Mouse (Mus musculus) kidney, adult 2 months (tissue): ENCODE measurements around the gene Mtrf1.

Experiments used
- CTCF ChIP-seq: fragments of 200-500 bp; conservative IDR thresholded peaks from 2 replicates; pipeline ENCODE4 v1.5.1; 2011; ENCODE audit warnings: low read depth, mild to moderate bottlenecking, control low read depth, low read length, moderate library complexity, mixed read lengths; ENCODE audit not compliant: insufficient read depth, insufficient read length
- POLR2A ChIP-seq: fragments of 200-500 bp; IDR thresholded peaks from one replicate; pipeline ENCODE4 v1.6.1; 2011; ENCODE audit warnings: low read depth, low read length, control low read depth

DNA sequence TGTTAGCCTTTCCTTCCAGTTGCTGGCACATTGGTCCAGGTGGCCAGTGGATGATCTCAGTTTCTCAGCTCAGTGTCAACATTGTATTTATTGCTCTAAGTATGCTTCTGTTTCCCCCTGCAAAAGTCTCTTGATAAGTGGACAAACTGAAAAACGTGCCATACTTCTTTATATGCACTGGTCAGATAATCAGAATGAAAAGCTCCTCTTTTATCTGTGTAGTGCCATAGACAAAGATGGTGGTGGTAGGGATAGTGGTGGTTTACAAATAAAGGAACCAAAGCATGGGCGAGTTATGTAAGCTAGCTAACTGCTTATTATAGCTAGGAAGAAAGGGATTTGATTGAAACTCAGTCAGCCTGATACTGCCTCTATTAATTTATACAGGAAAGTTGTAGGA is 10.1 kb downstream of the Mtrf1 start:
- TF ChIP-seq POLR2A (no peak), CTCF (no peak)
